Mouse (Mus musculus): ENCODE measurements around the gene Ttc26. TPM values are rescaled to one million over a fixed set of nuclear protein-coding genes. Genes with fewer than 3 reads are reported as not detected.

The Ttc26 gene
- total and polyA plus RNA-seq, 2 experiments from 2014 or later, result 1.00 to 2.3 TPM

GRCm38 (mm10) chr6:38347875-38348274 is 33.4 kb upstream of the Ttc26 start:
- DNase-seq (ENCODE audit: low spot score) (no peak), ATAC-seq (ENCODE audit: insufficient read depth, low read depth) (no peak)
- Histone ChIP-seq H3K27me3 (ENCODE audit: control insufficient read depth, insufficient read depth, low read length) (peaks cover 8% of the 10 kb centered on the region; the same call in 1 of the 2 replicates), H3K36me3 (replicated peaks; ENCODE audit: control insufficient read depth, insufficient read depth, low read length) (no peaks in the 10 kb centered on the region; the same call in 1 of the 2 replicates), H3K9me3 (replicated peaks; ENCODE audit: control insufficient read depth, low read length) (no peaks in the 10 kb centered on the region), H3K4me2 (ENCODE audit: low read depth, low read length) (no peak overlapping the region), H3K4me3 (ENCODE audit: low read depth, low read length) (no peak overlapping the region), H3K9ac (replicated peaks; ENCODE audit: low read depth, low read length) (no peak overlapping the region), H3K4me1 (ENCODE audit: control insufficient read depth, insufficient read depth) (peaks cover 22% of the 10 kb centered on the region), H3K27ac (ENCODE audit: low read depth) (no peak overlapping the region)
- WGBS, result 66% methylated on average over 5 of the region's 5 CpGs
- TF ChIP-seq EP300 (IDR thresholded peaks at IDR 0.05; ENCODE audit: low read depth) (no peak), CTCF (IDR thresholded peaks at IDR 0.05; ENCODE audit: low read depth) (no peak)

- peaks cover 8% of the 10 kb centered on the region; the same call in 1 of the 2 replicates for H3K27me3 ChIP-seq (ENCODE audit: control insufficient read depth, insufficient read depth, low read length)
- 92% methylated on average over 6 of the region's 6 CpGs for WGBS
- no peak overlapping the region for H3K4me2 ChIP-seq (ENCODE audit: low read depth, low read length)
- no peaks in the 10 kb centered on the region; the same call in 1 of the 2 replicates for H3K36me3 ChIP-seq (replicated peaks; ENCODE audit: control insufficient read depth, insufficient read depth, low read length)
- no peak for ATAC-seq (ENCODE audit: insufficient read depth, low read depth)
- no peak overlapping the region for H3K27ac ChIP-seq (ENCODE audit: low read depth)
- TF ChIP-seq EP300 (IDR thresholded peaks at IDR 0.05; ENCODE audit: low read depth), result no peak
- H3K9ac ChIP-seq (replicated peaks; ENCODE audit: low read depth, low read length), result no peak overlapping the region
- no peaks in the 10 kb centered on the region for H3K9me3 ChIP-seq (replicated peaks; ENCODE audit: control insufficient read depth, low read length)
- no peak for DNase-seq (ENCODE audit: low spot score)
- H3K4me1 ChIP-seq (ENCODE audit: control insufficient read depth, insufficient read depth), result peaks cover 20% of the 10 kb centered on the region
- no peak overlapping the region for H3K4me3 ChIP-seq (ENCODE audit: low read depth, low read length)
Measured at GRCm38 (mm10) chr6:38348811-38349453, 32.3 kb upstream of the Ttc26 start.

GRCm38 (mm10) chr6:38349806-38350205 is 31.5 kb upstream of the Ttc26 start:
- no peak for DNase-seq (ENCODE audit: low spot score)
- TF ChIP-seq EP300 (IDR thresholded peaks at IDR 0.05; ENCODE audit: low read depth) (no peak), CTCF (IDR thresholded peaks at IDR 0.05; ENCODE audit: low read depth) (no peak)
- H3K9me3 ChIP-seq (replicated peaks; ENCODE audit: control insufficient read depth, low read length), result no peaks in the 10 kb centered on the region
- no peak overlapping the region for H3K4me3 ChIP-seq (ENCODE audit: low read depth, low read length)
- peaks cover 20% of the 10 kb centered on the region for H3K4me1 ChIP-seq (ENCODE audit: control insufficient read depth, insufficient read depth)
- no peak overlapping the region for H3K27ac ChIP-seq (ENCODE audit: low read depth)
- no peak overlapping the region for H3K4me2 ChIP-seq (ENCODE audit: low read depth, low read length)
- no peak overlapping the region for H3K9ac ChIP-seq (replicated peaks; ENCODE audit: low read depth, low read length)
- no peak for ATAC-seq (ENCODE audit: insufficient read depth, low read depth)
- peaks cover 8% of the 10 kb centered on the region; the same call in 1 of the 2 replicates for H3K27me3 ChIP-seq (ENCODE audit: control insufficient read depth, insufficient read depth, low read length)
- H3K36me3 ChIP-seq (replicated peaks; ENCODE audit: control insufficient read depth, insufficient read depth, low read length), result no peaks in the 10 kb centered on the region
- WGBS, result 70% methylated on average over 9 of the region's 9 CpGs

GRCm38 (mm10) chr6:38351930-38352329 is 29.3 kb upstream of the Ttc26 start:
- 67% methylated on average over 4 of the region's 4 CpGs for WGBS
- Histone ChIP-seq H3K9ac (replicated peaks; ENCODE audit: low read depth, low read length) (no peak overlapping the region), H3K27me3 (ENCODE audit: control insufficient read depth, insufficient read depth, low read length) (peaks cover 15% of the 10 kb centered on the region; the same call in 1 of the 2 replicates), H3K9me3 (replicated peaks; ENCODE audit: control insufficient read depth, low read length) (no peaks in the 10 kb centered on the region), H3K4me3 (ENCODE audit: low read depth, low read length) (peak overlapping the region; percentile 69), H3K4me1 (ENCODE audit: control insufficient read depth, insufficient read depth) (peaks cover 20% of the 10 kb centered on the region), H3K36me3 (replicated peaks; ENCODE audit: control insufficient read depth, insufficient read depth, low read length) (no peaks in the 10 kb centered on the region), H3K27ac (ENCODE audit: low read depth) (no peak overlapping the region), H3K4me2 (ENCODE audit: low read depth, low read length) (peak overlapping the region; percentile 78)
- no peak for DNase-seq (ENCODE audit: low spot score)
- ATAC-seq (ENCODE audit: insufficient read depth, low read depth), result no peak
- TF ChIP-seq CTCF (IDR thresholded peaks at IDR 0.05; ENCODE audit: low read depth), result no peak
- no peak for TF ChIP-seq EP300 (IDR thresholded peaks at IDR 0.05; ENCODE audit: low read depth)

- H3K4me1 ChIP-seq (ENCODE audit: control insufficient read depth, insufficient read depth), result peaks cover 20% of the 10 kb centered on the region
- peak overlapping the region; percentile 69 for H3K4me3 ChIP-seq (ENCODE audit: low read depth, low read length)
- ATAC-seq (ENCODE audit: insufficient read depth, low read depth) (no peak), DNase-seq (ENCODE audit: low spot score) (no peak)
- no peak overlapping the region for H3K27ac ChIP-seq (ENCODE audit: low read depth)
- 49% methylated on average over 10 of the region's 10 CpGs for WGBS
- no peaks in the 10 kb centered on the region for H3K36me3 ChIP-seq (replicated peaks; ENCODE audit: control insufficient read depth, insufficient read depth, low read length)
- H3K9ac ChIP-seq (replicated peaks; ENCODE audit: low read depth, low read length), result no peak overlapping the region
- no peaks in the 10 kb centered on the region for H3K9me3 ChIP-seq (replicated peaks; ENCODE audit: control insufficient read depth, low read length)
- H3K4me2 ChIP-seq (ENCODE audit: low read depth, low read length), result peak overlapping the region; percentile 78
- TF ChIP-seq CTCF (IDR thresholded peaks at IDR 0.05; ENCODE audit: low read depth) (no peak), EP300 (IDR thresholded peaks at IDR 0.05; ENCODE audit: low read depth) (no peak)
- peaks cover 15% of the 10 kb centered on the region; the same call in 1 of the 2 replicates for H3K27me3 ChIP-seq (ENCODE audit: control insufficient read depth, insufficient read depth, low read length)
Measured at GRCm38 (mm10) chr6:38352451-38352850, 28.8 kb upstream of the Ttc26 start.

GRCm38 (mm10) chr6:38353181-38353580 is 28.1 kb upstream of the Ttc26 start:
- ATAC-seq (ENCODE audit: insufficient read depth, low read depth) (no peak), DNase-seq (ENCODE audit: low spot score) (no peak)
- TF ChIP-seq EP300 (IDR thresholded peaks at IDR 0.05; ENCODE audit: low read depth) (no peak), CTCF (IDR thresholded peaks at IDR 0.05; ENCODE audit: low read depth) (no peak)
- Histone ChIP-seq H3K4me2 (ENCODE audit: low read depth, low read length) (peak overlapping the region; percentile 78), H3K36me3 (replicated peaks; ENCODE audit: control insufficient read depth, insufficient read depth, low read length) (no peaks in the 10 kb centered on the region), H3K9me3 (replicated peaks; ENCODE audit: control insufficient read depth, low read length) (no peaks in the 10 kb centered on the region), H3K4me3 (ENCODE audit: low read depth, low read length) (peak overlapping the region; percentile 69), H3K9ac (replicated peaks; ENCODE audit: low read depth, low read length) (peak overlapping the region; percentile 84), H3K27me3 (ENCODE audit: control insufficient read depth, insufficient read depth, low read length) (peaks cover 15% of the 10 kb centered on the region; the same call in 1 of the 2 replicates), H3K4me1 (ENCODE audit: control insufficient read depth, insufficient read depth) (peaks cover 20% of the 10 kb centered on the region), H3K27ac (ENCODE audit: low read depth) (no peak overlapping the region)
- 17% methylated on average over 13 of the region's 13 CpGs for WGBS

All from heart, postnatal 0 days (tissue).